Mouse (Mus musculus): Measurements from ENCODE around the gene Serpina3g. TPM values are rescaled to one million over a fixed set of nuclear protein-coding genes. Genes with fewer than 3 reads are reported as not detected.

Serpina3g gene
- polyA plus RNA-seq, 1 experiment from 2014 or later = 21.9 TPM

GRCm38 (mm10) chr12:104266374-104266773, 30.3 kb downstream of the Serpina3g start:
- no peak overlapping the region for H3K9ac ChIP-seq (replicated peaks)
- no peaks in the 10 kb centered on the region for H3K9me3 ChIP-seq (ENCODE audit: low read length)
- H3K27ac ChIP-seq (ENCODE audit: low read depth) = no peak overlapping the region
- no peaks in the 10 kb centered on the region; the same call in 1 of the 2 replicates for H3K4me1 ChIP-seq (ENCODE audit: insufficient read depth)
- no peak overlapping the region for H3K4me2 ChIP-seq (ENCODE audit: low read depth, low read length)
- DNase-seq (no peak), ATAC-seq (no peak)
- no peaks in the 10 kb centered on the region for H3K27me3 ChIP-seq (ENCODE audit: insufficient read depth, low read length)
- H3K36me3 ChIP-seq (replicated peaks; ENCODE audit: insufficient read depth, low read length) = no peaks in the 10 kb centered on the region
- 44% methylated on average over 3 of the region's 3 CpGs for WGBS (ENCODE audit: insufficient replicate concordance)
- TF ChIP-seq EP300 (IDR thresholded peaks at IDR 0.05; ENCODE audit: low read depth) (no peak), CTCF (IDR thresholded peaks at IDR 0.05; ENCODE audit: low read depth) (no peak)
- no peak overlapping the region for H3K4me3 ChIP-seq (ENCODE audit: low read depth, low read length)

GRCm38 (mm10) chr12:104278216-104279055, 42.4 kb downstream of the Serpina3g start:
- no peak for DNase-seq
- Histone ChIP-seq H3K4me2 (ENCODE audit: low read depth, low read length) (no peak overlapping the region), H3K4me3 (ENCODE audit: low read depth, low read length) (no peak overlapping the region), H3K27me3 (ENCODE audit: insufficient read depth, low read length) (no peaks in the 10 kb centered on the region), H3K4me1 (ENCODE audit: insufficient read depth) (no peaks in the 10 kb centered on the region), H3K27ac (ENCODE audit: low read depth) (no peak overlapping the region), H3K36me3 (replicated peaks; ENCODE audit: insufficient read depth, low read length) (no peaks in the 10 kb centered on the region), H3K9ac (replicated peaks) (no peak overlapping the region), H3K9me3 (ENCODE audit: low read length) (no peaks in the 10 kb centered on the region; the same call in 1 of the 2 replicates)
- no peak for ATAC-seq
- WGBS (ENCODE audit: insufficient replicate concordance) = 85% methylated on average over 18 of the region's 18 CpGs
- TF ChIP-seq EP300 (IDR thresholded peaks at IDR 0.05; ENCODE audit: low read depth) (no peak), CTCF (IDR thresholded peaks at IDR 0.05; ENCODE audit: low read depth) (no peak)

DNA sequence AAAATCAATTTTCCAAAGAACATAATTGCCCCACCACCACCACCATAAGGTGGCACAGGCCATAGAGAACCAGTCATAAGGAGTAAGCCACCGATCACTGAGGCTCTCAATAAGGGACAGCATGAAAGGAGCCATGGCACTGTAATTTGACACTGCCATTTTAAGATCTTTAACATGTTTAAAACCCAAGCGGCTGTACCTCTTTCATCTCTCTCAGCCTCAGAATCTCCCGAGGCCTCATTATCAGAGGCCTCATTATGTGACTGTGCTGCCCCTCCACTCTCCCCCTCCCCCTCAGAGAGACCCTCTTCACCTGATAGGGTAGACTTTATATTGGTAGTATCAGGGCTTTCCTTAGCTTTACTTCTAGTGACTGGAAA, 43.0 kb downstream of the Serpina3g start:
- TF ChIP-seq CTCF (IDR thresholded peaks at IDR 0.05; ENCODE audit: low read depth) = no peak
- TF ChIP-seq EP300 (IDR thresholded peaks at IDR 0.05; ENCODE audit: low read depth) = no peak
- no peak overlapping the region for H3K4me2 ChIP-seq (ENCODE audit: low read depth, low read length)
- H3K27ac ChIP-seq (ENCODE audit: low read depth) = no peak overlapping the region
- no peaks in the 10 kb centered on the region for H3K27me3 ChIP-seq (ENCODE audit: insufficient read depth, low read length)
- H3K9me3 ChIP-seq (ENCODE audit: low read length) = no peaks in the 10 kb centered on the region; the same call in 1 of the 2 replicates
- H3K4me3 ChIP-seq (ENCODE audit: low read depth, low read length) = no peak overlapping the region
- H3K4me1 ChIP-seq (ENCODE audit: insufficient read depth) = no peaks in the 10 kb centered on the region
- WGBS (ENCODE audit: insufficient replicate concordance) = 47% methylated on average over 3 of the region's 3 CpGs
- no peak overlapping the region for H3K9ac ChIP-seq (replicated peaks)
- H3K36me3 ChIP-seq (replicated peaks; ENCODE audit: insufficient read depth, low read length) = no peaks in the 10 kb centered on the region
- ATAC-seq = no peak
- DNase-seq = no peak

GRCm38 (mm10) chr12:104283380-104283779, 47.3 kb downstream of the Serpina3g start:
- Histone ChIP-seq H3K27ac (ENCODE audit: low read depth) (no peak overlapping the region), H3K4me3 (ENCODE audit: low read depth, low read length) (no peak overlapping the region), H3K4me2 (ENCODE audit: low read depth, low read length) (no peak overlapping the region), H3K9me3 (ENCODE audit: low read length) (no peaks in the 10 kb centered on the region; the same call in 1 of the 2 replicates), H3K36me3 (replicated peaks; ENCODE audit: insufficient read depth, low read length) (no peaks in the 10 kb centered on the region), H3K27me3 (ENCODE audit: insufficient read depth, low read length) (no peaks in the 10 kb centered on the region), H3K4me1 (ENCODE audit: insufficient read depth) (no peaks in the 10 kb centered on the region), H3K9ac (replicated peaks) (no peak overlapping the region)
- ATAC-seq (no peak), DNase-seq (no peak)
- WGBS (ENCODE audit: insufficient replicate concordance) = 89% methylated on average over 11 of the region's 11 CpGs
- no peak for TF ChIP-seq CTCF (IDR thresholded peaks at IDR 0.05; ENCODE audit: low read depth)
- no peak for TF ChIP-seq EP300 (IDR thresholded peaks at IDR 0.05; ENCODE audit: low read depth)

DNA sequence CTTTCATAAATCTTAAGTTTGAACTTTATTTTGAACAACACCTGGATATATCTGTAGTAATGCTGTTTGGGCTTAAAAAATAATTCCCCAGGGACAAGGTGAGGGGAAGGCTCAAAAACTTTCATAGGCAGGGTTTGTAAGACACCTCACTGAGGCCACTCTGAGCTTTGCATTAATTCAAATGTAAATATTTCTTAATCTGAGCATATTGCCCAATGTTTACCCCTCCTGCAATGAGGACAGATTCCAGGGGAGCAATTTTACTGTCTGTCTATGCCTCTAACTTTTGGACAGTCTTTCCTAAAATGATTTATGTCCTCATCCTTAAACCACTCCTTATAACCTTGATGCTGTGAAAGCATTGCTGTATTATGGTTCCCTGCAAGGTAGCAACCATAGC, 52.3 kb downstream of the Serpina3g start:
- DNase-seq (no peak), ATAC-seq (no peak)
- H3K4me2 ChIP-seq (ENCODE audit: low read depth, low read length) = no peak overlapping the region
- no peaks in the 10 kb centered on the region for H3K9me3 ChIP-seq (ENCODE audit: low read length)
- no peak overlapping the region for H3K4me3 ChIP-seq (ENCODE audit: low read depth, low read length)
- TF ChIP-seq CTCF (IDR thresholded peaks at IDR 0.05; ENCODE audit: low read depth) = no peak
- no peaks in the 10 kb centered on the region for H3K27me3 ChIP-seq (ENCODE audit: insufficient read depth, low read length)
- H3K9ac ChIP-seq (replicated peaks) = no peak overlapping the region
- H3K36me3 ChIP-seq (replicated peaks; ENCODE audit: insufficient read depth, low read length) = no peaks in the 10 kb centered on the region
- no peaks in the 10 kb centered on the region for H3K4me1 ChIP-seq (ENCODE audit: insufficient read depth)
- H3K27ac ChIP-seq (ENCODE audit: low read depth) = no peak overlapping the region

DNA sequence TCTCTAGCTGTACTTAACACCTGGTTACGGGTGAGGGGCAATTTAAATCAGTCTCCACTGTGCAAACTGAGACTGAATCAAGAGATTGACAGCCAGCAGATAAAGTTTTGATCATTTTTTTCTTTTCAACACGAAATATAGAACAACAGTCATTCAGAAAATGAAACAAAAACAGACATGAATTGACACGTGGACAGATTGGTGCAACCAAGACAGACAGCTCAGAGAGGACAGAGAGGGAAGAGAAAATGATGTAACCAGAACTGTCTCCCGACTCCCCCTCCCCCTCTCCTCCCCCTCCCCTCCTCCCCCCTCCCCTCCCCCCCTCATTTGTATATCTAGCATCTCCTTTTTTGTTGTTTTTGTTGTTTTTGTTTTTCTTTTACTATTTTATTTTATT, 53.8 kb downstream of the Serpina3g start:
- H3K4me3 ChIP-seq (ENCODE audit: low read depth, low read length) = no peak overlapping the region
- H3K9me3 ChIP-seq (ENCODE audit: low read length) = no peaks in the 10 kb centered on the region
- TF ChIP-seq EP300 (IDR thresholded peaks at IDR 0.05; ENCODE audit: low read depth) = no peak
- TF ChIP-seq CTCF (IDR thresholded peaks at IDR 0.05; ENCODE audit: low read depth) = no peak
- H3K4me2 ChIP-seq (ENCODE audit: low read depth, low read length) = no peak overlapping the region
- no peaks in the 10 kb centered on the region for H3K4me1 ChIP-seq (ENCODE audit: insufficient read depth)
- no peak overlapping the region for H3K27ac ChIP-seq (ENCODE audit: low read depth)
- ATAC-seq (no peak), DNase-seq (no peak)
- no peaks in the 10 kb centered on the region for H3K27me3 ChIP-seq (ENCODE audit: insufficient read depth, low read length)
- WGBS (ENCODE audit: insufficient replicate concordance) = 42% methylated on average over 4 of the region's 4 CpGs
- no peak overlapping the region for H3K9ac ChIP-seq (replicated peaks)
- no peaks in the 10 kb centered on the region for H3K36me3 ChIP-seq (replicated peaks; ENCODE audit: insufficient read depth, low read length)

Other genes starting within 250 kb of the Serpina3g start
- gene Serpina11, start 246.3 kb upstream of the Serpina3g start, polyA plus RNA-seq (2015; fragmentation: Nextera tagmentation; extraction: Ambion mirVana) = 224 and 244 TPM in 2 replicates
- 0.05 and 0.06 TPM in 2 replicates for gene Serpina9, start 222.5 kb upstream of the Serpina3g start, polyA plus RNA-seq (2015; fragmentation: Nextera tagmentation; extraction: Ambion mirVana)
- 0.13 TPM in 2 replicates for gene Serpina12, start 191.8 kb upstream of the Serpina3g start, polyA plus RNA-seq (2015; fragmentation: Nextera tagmentation; extraction: Ambion mirVana)
- 0.54 and 0.58 TPM in 2 replicates for gene Serpina5, start 135.1 kb upstream of the Serpina3g start, polyA plus RNA-seq (2015; fragmentation: Nextera tagmentation; extraction: Ambion mirVana)
- 0.12 TPM in 1 of 2 replicates, not detected in the other for gene Serpina3a, start 123.5 kb upstream of the Serpina3g start, polyA plus RNA-seq (2015; fragmentation: Nextera tagmentation; extraction: Ambion mirVana)
- 0.65 and 0.73 TPM in 2 replicates for gene Serpina3b, start 108.2 kb upstream of the Serpina3g start, polyA plus RNA-seq (2015; fragmentation: Nextera tagmentation; extraction: Ambion mirVana)
- gene Serpina3c, start 82.4 kb upstream of the Serpina3g start, polyA plus RNA-seq (2015; fragmentation: Nextera tagmentation; extraction: Ambion mirVana) = 0.05 and 0.11 TPM in 2 replicates
- 2.5 and 4.1 TPM in 2 replicates for gene Serpina3f, start 21.7 kb upstream of the Serpina3g start, polyA plus RNA-seq (2015; fragmentation: Nextera tagmentation; extraction: Ambion mirVana)
- 0.44 and 0.95 TPM in 2 replicates for gene Serpina3i, start 26.9 kb downstream of the Serpina3g start, polyA plus RNA-seq (2015; fragmentation: Nextera tagmentation; extraction: Ambion mirVana)
- not detected in 2 replicates for gene Serpina3j, start 78.3 kb downstream of the Serpina3g start, polyA plus RNA-seq (2015; fragmentation: Nextera tagmentation; extraction: Ambion mirVana)
- gene Serpina3k, start 102.2 kb downstream of the Serpina3g start, polyA plus RNA-seq (2015; fragmentation: Nextera tagmentation; extraction: Ambion mirVana) = 407 and 479 TPM in 2 replicates
- 325 and 370 TPM in 2 replicates for gene Serpina3m, start 102.2 kb downstream of the Serpina3g start, polyA plus RNA-seq (2015; fragmentation: Nextera tagmentation; extraction: Ambion mirVana)
- 302 and 340 TPM in 2 replicates for gene Serpina3n, start 170.5 kb downstream of the Serpina3g start, polyA plus RNA-seq (2015; fragmentation: Nextera tagmentation; extraction: Ambion mirVana)
- not detected in 2 replicates for gene Gsc, start 237.1 kb downstream of the Serpina3g start, polyA plus RNA-seq (2015; fragmentation: Nextera tagmentation; extraction: Ambion mirVana)